Mouse (Mus musculus): ENCODE measurements around the gene St6gal1.

- TF ChIP-seq CTCF (IDR thresholded peaks at IDR 0.05; ENCODE audit: control insufficient read depth, insufficient read depth, insufficient replicate concordance, low read depth, low read length) (no peak), POLR2A (IDR thresholded peaks at IDR 0.05; ENCODE audit: control insufficient read depth, low read depth, low read length) (no peak)
Measured at GRCm38 (mm10) chr16:23186418-23186817, 38.1 kb upstream of the St6gal1 start.
